In the genomic region with DNA sequence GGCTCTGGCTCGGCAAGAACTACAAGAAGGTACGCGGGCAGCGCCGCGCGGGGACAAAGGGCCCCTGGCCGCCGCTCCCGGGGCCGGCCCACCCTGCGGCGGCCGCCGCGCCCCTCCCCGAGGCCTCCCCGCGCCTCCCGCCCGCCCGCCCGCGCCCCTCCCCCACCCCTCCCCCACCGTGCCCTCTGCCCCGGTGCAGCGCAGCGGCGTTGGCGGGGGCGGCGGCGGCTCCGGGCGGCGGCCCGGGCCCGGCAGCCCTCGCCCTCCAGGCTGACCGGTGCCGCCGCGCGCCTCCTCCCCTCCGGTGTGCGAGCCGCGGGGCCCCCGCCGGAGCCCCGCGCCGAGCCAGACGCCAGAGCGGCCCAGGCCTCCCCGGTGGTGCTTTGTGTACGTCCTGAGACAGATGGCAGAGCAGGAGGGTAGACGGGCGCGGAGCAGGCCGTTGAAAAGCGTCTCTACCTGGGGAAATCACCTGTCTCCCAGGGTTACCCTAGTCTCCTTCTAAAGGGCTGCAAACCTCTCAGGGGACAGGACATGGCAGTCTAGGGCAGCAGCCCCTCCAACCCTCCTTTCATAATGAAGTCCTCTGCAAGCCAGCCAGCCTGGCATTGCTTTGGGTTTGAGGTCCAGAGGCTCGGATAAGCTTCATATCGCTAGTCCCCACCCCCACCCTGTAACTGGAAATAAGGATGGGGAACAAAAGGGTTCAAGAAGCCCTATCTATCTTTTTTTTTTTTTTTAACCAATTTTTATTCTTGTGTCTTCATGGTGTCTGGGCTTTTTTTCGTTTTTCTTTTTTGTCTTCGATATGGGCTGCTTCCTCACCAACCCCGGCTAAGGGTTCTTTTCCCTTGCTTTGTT, we compare ENCODE assay signal across 8 mouse cellular contexts. TPM values are rescaled to one million over a fixed set of nuclear protein-coding genes. Genes with fewer than 3 reads are reported as not detected.
DNase-seq lines count a peak whose midpoint lies in the region; ATAC-seq and TF ChIP-seq lines count a peak whose summit lies in the region.

No protein-coding gene starts in this region.

- H3K36me3 ChIP-seq in forebrain, embryonic 14.5 days (ENCODE audit: control insufficient read depth, insufficient read depth, low read length): peaks cover 37% of the 10 kb centered on the region
- peaks cover 24% of the 10 kb centered on the region for H3K36me3 ChIP-seq in hindbrain, postnatal 0 days (ENCODE audit: insufficient read depth, low read length)
- peaks cover 38% of the 10 kb centered on the region for H3K36me3 ChIP-seq in liver, embryonic 12.5 days

- WGBS in forebrain, embryonic 14.5 days: under 1% methylated on average over 28 of the region's 67 CpGs
- 2% methylated on average over 18 of the region's 67 CpGs for WGBS in hindbrain, postnatal 0 days
- 1% methylated on average over 54 of the region's 67 CpGs for WGBS in liver, embryonic 12.5 days (ENCODE audit: insufficient replicate concordance)

- H3K4me1 ChIP-seq in forebrain, embryonic 14.5 days (ENCODE audit: control insufficient read depth, insufficient read depth, low read length): peaks cover 10% of the 10 kb centered on the region
- peaks cover 10% of the 10 kb centered on the region for H3K4me1 ChIP-seq in hindbrain, postnatal 0 days (ENCODE audit: insufficient read depth, low read length)
- H3K4me1 ChIP-seq in liver, embryonic 12.5 days: peaks cover 26% of the 10 kb centered on the region

- peak overlapping the region; percentile 96 for H3K27ac ChIP-seq in layer of hippocampus, adult 2 months
- H3K27ac ChIP-seq in forebrain, embryonic 14.5 days (ENCODE audit: low read depth, low read length): peak overlapping the region; percentile 98
- peak overlapping the region; percentile 96 for H3K27ac ChIP-seq in hindbrain, postnatal 0 days
- peak overlapping the region; percentile 97 for H3K27ac ChIP-seq in liver, embryonic 12.5 days

- H3K4me2 ChIP-seq in forebrain, embryonic 14.5 days (ENCODE audit: low read length): peak overlapping the region; percentile 81
- peak overlapping the region; percentile 63 for H3K4me2 ChIP-seq in hindbrain, postnatal 0 days (ENCODE audit: low read depth, low read length)
- H3K4me2 ChIP-seq in liver, embryonic 12.5 days: peak overlapping the region; percentile 89

- TF ChIP-seq CTCF in layer of hippocampus, adult 2 months (conservative IDR thresholded peaks at IDR 0.05): no peak
- no peak for TF ChIP-seq CTCF in hindbrain, postnatal 0 days (IDR thresholded peaks at IDR 0.05; ENCODE audit: low read depth)

- peak; percentile 68 for ATAC-seq in forebrain, embryonic 14.5 days
- ATAC-seq in hindbrain, postnatal 0 days: peak; percentile 55
- peak; percentile 82 for ATAC-seq in liver, embryonic 12.5 days

- no peaks in the 10 kb centered on the region for H3K27me3 ChIP-seq in forebrain, embryonic 14.5 days (replicated peaks; ENCODE audit: control insufficient read depth, insufficient read depth, low read length)
- no peaks in the 10 kb centered on the region for H3K27me3 ChIP-seq in hindbrain, postnatal 0 days (ENCODE audit: insufficient read depth, low read length)
- no peaks in the 10 kb centered on the region for H3K27me3 ChIP-seq in liver, embryonic 12.5 days (replicated peaks)

- H3K9me3 ChIP-seq in forebrain, embryonic 14.5 days (replicated peaks; ENCODE audit: control insufficient read depth, low read length): no peaks in the 10 kb centered on the region
- H3K9me3 ChIP-seq in hindbrain, postnatal 0 days (ENCODE audit: low read length): no peaks in the 10 kb centered on the region
- no peaks in the 10 kb centered on the region for H3K9me3 ChIP-seq in liver, embryonic 12.5 days (replicated peaks)

- H3K9ac ChIP-seq in forebrain, embryonic 14.5 days (ENCODE audit: low read length): peak overlapping the region; percentile 98
- H3K9ac ChIP-seq in hindbrain, postnatal 0 days (replicated peaks; ENCODE audit: low read length): peak overlapping the region; percentile 97
- peak overlapping the region; percentile 97 for H3K9ac ChIP-seq in liver, embryonic 12.5 days

- H3K4me3 ChIP-seq in layer of hippocampus, adult 2 months: peak overlapping the region; percentile 85
- H3K4me3 ChIP-seq in forebrain, embryonic 14.5 days (ENCODE audit: low read depth, low read length): peak overlapping the region; percentile 91
- H3K4me3 ChIP-seq in hindbrain, postnatal 0 days (ENCODE audit: low read length): peak overlapping the region; percentile 92
- H3K4me3 ChIP-seq in liver, embryonic 12.5 days: peak overlapping the region; percentile 97

- no peak for DNase-seq in layer of hippocampus, adult 2 months (ENCODE audit: low spot score in 2 of 2)
- DNase-seq in layer of hippocampus, adult 9-10 months (ENCODE audit: low spot score): no peak
- DNase-seq in cerebellum, adult 11-12 months: peak; percentile 75
- peak; percentile 59 for DNase-seq in forebrain, embryonic 14.5 days (ENCODE audit: low spot score)
- DNase-seq in hindbrain, postnatal 0 days (ENCODE audit: low spot score): peak; percentile 53
- peak; percentile 76 for DNase-seq in neural tube, embryonic 10.5 days (ENCODE audit: extremely low spot score, low spot score)
- peak; percentile 63 for DNase-seq in testis, postnatal 14 days (ENCODE audit: low spot score)

RNA-seq across cellular contexts. Expression of a gene that starts 0.6 kb away (rescaled TPM):
- 100 to 1,000 TPM; 246 to 255 TPM for total RNA-seq in layer of hippocampus, adult 2 months (2021)
- polyA plus RNA-seq in forebrain, embryonic 14.5 days (2014; fragmentation: Nextera tagmentation; extraction: Ambion mirVana): 178 and 201 TPM in 2 replicates
- total RNA-seq in hindbrain, postnatal 0 days (2014; rRNA removed): 174 and 181 TPM in 2 replicates
- polyA plus RNA-seq in hindbrain, postnatal 0 days (2015; fragmentation: Nextera tagmentation; extraction: Ambion mirVana): 112 and 120 TPM in 2 replicates
- 34.9 and 40.3 TPM in 2 replicates for polyA plus RNA-seq in liver, embryonic 12.5 days (2016; fragmentation: Nextera tagmentation; extraction: Ambion mirVana)

RNA-seq across cellular contexts. Expression of a gene that starts 34.3 kb away (rescaled TPM):
- total RNA-seq in layer of hippocampus, adult 2 months (2021): 100 to 1,000 TPM; 519 to 544 TPM
- polyA plus RNA-seq in forebrain, embryonic 14.5 days (2014; fragmentation: Nextera tagmentation; extraction: Ambion mirVana): 732 and 818 TPM in 2 replicates
- 565 and 585 TPM in 2 replicates for total RNA-seq in hindbrain, postnatal 0 days (2014; rRNA removed)
- 1,081 and 1,089 TPM in 2 replicates for polyA plus RNA-seq in hindbrain, postnatal 0 days (2015; fragmentation: Nextera tagmentation; extraction: Ambion mirVana)
- polyA plus RNA-seq in liver, embryonic 12.5 days (2016; fragmentation: Nextera tagmentation; extraction: Ambion mirVana): 533 and 540 TPM in 2 replicates

RNA-seq across cellular contexts. Expression of a gene that starts 38.8 kb away (rescaled TPM):
- total RNA-seq in layer of hippocampus, adult 2 months (2021): 10 to 100 TPM; 18.5 to 21.1 TPM
- polyA plus RNA-seq in forebrain, embryonic 14.5 days (2014; fragmentation: Nextera tagmentation; extraction: Ambion mirVana): 4.6 and 5.8 TPM in 2 replicates
- total RNA-seq in hindbrain, postnatal 0 days (2014; rRNA removed): 27.1 and 34.6 TPM in 2 replicates
- polyA plus RNA-seq in hindbrain, postnatal 0 days (2015; fragmentation: Nextera tagmentation; extraction: Ambion mirVana): 4.2 and 4.9 TPM in 2 replicates
- 1.3 and 1.6 TPM in 2 replicates for polyA plus RNA-seq in liver, embryonic 12.5 days (2016; fragmentation: Nextera tagmentation; extraction: Ambion mirVana)

RNA-seq across cellular contexts. Expression of a gene that starts 48.2 kb away (rescaled TPM):
- 10 to 100 TPM; 69.5 to 71.8 TPM for total RNA-seq in layer of hippocampus, adult 2 months (2021)
- 94.2 and 107 TPM in 2 replicates for polyA plus RNA-seq in forebrain, embryonic 14.5 days (2014; fragmentation: Nextera tagmentation; extraction: Ambion mirVana)
- 98.1 and 105 TPM in 2 replicates for total RNA-seq in hindbrain, postnatal 0 days (2014; rRNA removed)
- polyA plus RNA-seq in hindbrain, postnatal 0 days (2015; fragmentation: Nextera tagmentation; extraction: Ambion mirVana): 75.8 and 76.3 TPM in 2 replicates
- polyA plus RNA-seq in liver, embryonic 12.5 days (2016; fragmentation: Nextera tagmentation; extraction: Ambion mirVana): 14.2 and 14.8 TPM in 2 replicates

RNA-seq across cellular contexts. Expression of a gene that starts 48.3 kb away (rescaled TPM):
- 10 to 100 TPM; 88.2 to 93.0 TPM for total RNA-seq in layer of hippocampus, adult 2 months (2021)
- polyA plus RNA-seq in forebrain, embryonic 14.5 days (2014; fragmentation: Nextera tagmentation; extraction: Ambion mirVana): 147 and 180 TPM in 2 replicates
- total RNA-seq in hindbrain, postnatal 0 days (2014; rRNA removed): 73.9 and 98.9 TPM in 2 replicates
- 135 and 140 TPM in 2 replicates for polyA plus RNA-seq in hindbrain, postnatal 0 days (2015; fragmentation: Nextera tagmentation; extraction: Ambion mirVana)
- 64.1 and 66.1 TPM in 2 replicates for polyA plus RNA-seq in liver, embryonic 12.5 days (2016; fragmentation: Nextera tagmentation; extraction: Ambion mirVana)

Comparison
In these comparisons a context has a peak if more than half of its experiments do, and no peak if none do; other contexts are left out.
1. DNase-seq: peak in cerebellum, adult 11-12 months (single experiment), forebrain, embryonic 14.5 days (single experiment), hindbrain, postnatal 0 days (single experiment), neural tube, embryonic 10.5 days (single experiment) and testis, postnatal 14 days (single experiment); none in layer of hippocampus, adult 2 months (0 of 2) and layer of hippocampus, adult 9-10 months (single experiment).
2. Peak in every context shown above with its lines, with median percentiles within 50 percentile points of each other: H3K27ac ChIP-seq, H3K4me3 ChIP-seq, ATAC-seq, H3K4me2 ChIP-seq and H3K9ac ChIP-seq.